Mouse (Mus musculus): ENCODE results near the gene 1110032A03Rik.

The 1110032A03Rik gene

DNA sequence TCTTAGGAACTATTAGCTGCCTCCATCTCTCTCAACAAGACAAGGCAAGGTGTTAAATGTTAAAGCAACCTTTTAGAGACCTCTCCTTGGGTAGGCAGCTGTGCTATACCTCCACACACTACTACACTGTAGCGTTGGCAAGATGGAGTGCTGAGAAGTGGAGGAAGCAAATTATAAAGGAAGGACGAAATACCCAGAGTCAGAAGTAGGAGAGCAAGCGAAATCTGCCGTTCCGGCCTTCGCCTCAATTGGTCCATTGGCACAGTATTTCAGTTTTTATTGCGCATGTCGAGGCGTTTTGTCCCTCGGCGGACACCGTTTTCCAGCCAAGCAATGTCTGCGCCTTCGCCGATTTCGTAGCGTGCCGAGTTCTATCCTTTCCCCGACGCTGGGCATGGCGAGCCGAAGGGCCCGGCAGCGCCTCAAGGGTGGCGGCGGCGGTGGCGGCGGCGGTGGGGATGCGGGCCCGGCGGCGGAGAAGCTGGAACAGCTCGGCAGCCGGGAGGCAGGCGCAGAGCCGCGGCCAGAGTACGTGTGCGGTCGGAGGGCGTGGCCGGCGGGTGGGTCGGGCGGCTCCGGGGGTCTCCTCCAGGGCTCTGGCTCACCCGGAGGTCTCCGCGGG lies at the start of gene 1110032A03Rik, which contains the start of gene Alg9:
Gene 1110032A03Rik, minus strand, starts transcription at position 530 of the 622 bp plus-strand sequence.
Gene Alg9, plus strand, starts transcription at position 29 of the 622 bp plus-strand sequence.
- DNase-seq (ENCODE audit: low spot score in 2 of 2), result peak; percentile 78 to 84

DNA sequence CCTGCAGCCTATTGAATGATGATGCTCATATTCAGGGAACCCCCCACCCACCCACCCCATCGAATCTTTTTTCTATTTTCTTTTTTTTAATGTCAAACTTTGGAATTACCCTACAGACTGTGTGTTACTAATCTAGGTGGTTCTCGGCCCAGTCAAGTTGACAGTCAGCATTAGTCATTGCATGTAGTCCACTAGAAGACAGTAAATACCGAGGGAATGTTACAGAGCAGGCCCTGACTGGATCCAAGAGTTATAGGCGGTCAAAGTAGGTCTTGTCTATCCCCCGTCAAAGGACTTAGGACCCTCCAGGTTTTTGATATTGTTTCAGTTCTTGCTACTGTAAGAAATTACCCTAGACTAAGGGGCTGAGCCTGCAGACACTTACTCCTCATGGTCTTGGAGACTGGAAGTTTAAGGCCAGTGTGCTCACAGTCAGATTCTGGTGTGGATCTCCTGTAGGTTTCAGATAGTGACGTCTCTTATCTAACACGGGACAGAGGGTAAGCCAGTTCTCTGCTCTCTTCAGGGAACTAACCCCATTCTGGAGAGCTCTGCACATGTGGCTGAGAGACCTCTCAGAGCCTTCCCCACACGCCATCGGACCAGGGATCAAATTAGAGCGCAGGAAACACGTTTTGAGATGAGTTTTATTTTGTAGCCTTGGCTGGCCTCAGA lies 48.6 kb upstream of the 1110032A03Rik start:
- DNase-seq (ENCODE audit: low spot score in 2 of 2), result no peak

DNA sequence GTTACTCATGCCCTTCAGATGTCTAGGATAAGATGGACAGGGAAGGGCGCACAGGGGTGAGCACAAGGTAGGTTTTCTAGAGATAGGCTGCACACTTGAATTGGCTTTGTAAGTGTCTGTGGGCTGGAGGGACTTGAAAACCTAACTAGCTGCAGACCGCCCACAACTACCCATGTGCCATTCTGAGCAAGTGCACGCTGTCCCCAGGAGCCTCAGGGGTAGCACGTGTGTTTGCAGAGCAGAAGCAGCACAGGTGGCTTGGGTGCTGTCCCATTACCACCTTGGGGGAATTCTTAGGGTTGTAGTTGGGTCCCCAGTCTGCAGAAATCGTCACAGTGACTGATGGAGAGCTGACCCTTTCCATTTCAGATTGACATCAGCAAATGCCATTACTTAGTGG lies 46.9 kb upstream of the 1110032A03Rik start:
- no peak for DNase-seq (ENCODE audit: low spot score in 2 of 2)

DNA sequence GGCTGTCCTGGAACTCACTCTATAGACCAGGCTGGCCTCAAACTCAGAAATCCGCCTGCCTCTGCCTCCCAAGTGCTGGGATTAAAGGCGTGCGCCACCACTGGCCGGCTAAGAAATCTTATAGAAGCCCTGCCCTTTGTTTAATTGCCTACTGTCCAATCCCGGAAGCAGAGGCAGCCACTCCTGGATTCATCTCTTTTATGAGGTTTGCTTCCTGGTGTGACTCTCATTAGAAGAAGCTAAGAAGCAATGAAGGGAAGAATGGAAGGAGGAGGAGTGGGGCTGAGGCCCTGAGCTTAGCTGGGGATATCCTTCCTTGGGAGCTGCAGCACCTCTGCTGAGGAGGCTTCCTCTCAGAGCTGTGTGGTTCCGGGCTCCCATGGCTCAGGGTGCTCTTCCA lies 46.3 kb upstream of the 1110032A03Rik start:
- DNase-seq (ENCODE audit: low spot score in 2 of 2), result no peak

DNA sequence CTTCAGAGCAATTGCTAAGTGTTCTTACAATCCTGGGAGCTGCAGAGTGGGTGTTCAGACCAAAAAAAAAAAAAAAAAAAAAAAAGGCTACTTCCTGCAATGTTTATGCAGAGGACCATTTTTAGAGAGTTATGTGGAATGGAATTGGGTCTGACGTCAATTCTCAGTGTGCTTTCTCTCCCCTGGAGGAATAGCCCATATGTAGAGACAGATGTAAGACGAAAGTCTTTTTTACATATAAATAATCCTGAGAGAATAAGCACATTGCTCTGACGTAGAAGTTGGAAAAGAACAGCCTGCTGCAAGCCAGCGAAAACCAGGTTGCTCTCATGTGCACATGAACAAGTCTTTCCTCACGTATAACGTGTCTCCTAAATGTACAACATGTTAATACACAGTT lies 44.4 kb upstream of the 1110032A03Rik start:
- no peak for DNase-seq (ENCODE audit: low spot score in 2 of 2)

DNA sequence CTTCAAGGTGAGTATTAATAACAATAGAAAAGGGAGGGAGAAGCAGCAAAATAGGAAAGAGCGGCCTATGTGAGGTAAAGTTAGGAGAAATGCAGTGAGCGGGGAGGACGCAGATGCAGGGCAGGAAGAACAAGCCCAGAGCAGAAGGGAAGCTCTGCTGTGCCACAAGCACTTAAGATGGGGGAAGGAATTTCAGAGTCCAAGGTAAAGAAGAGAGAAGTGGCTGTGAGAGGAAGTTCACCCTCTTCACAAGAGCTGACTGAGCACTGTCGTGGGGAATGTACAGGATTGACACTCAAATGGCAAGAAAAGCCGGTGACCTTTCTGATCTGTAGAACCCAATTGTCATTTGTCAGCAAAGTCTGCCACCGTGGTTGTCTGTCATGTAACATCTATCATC lies 42.7 kb upstream of the 1110032A03Rik start:
- DNase-seq (ENCODE audit: low spot score in 2 of 2), result no peak

DNA sequence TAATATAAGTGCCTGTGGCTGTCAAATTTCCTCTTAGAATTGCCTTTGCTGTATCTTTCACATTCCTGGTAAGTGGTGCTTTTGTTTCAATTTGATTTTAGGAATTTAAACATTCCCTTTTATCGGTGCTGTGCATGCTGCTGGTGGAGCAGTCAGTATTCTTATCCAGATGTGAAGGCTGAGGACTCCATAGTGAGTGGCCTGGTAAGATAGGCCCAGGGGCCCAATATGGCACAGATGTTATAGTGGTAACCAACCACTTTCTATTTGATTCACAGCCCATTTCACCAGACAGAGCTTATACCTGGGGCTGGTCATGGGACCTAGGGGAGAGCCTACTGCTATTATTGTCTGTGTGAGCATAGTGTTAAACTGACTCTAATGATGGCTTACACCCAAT lies 41.2 kb upstream of the 1110032A03Rik start:
- DNase-seq (ENCODE audit: low spot score in 2 of 2), result no peak

DNA sequence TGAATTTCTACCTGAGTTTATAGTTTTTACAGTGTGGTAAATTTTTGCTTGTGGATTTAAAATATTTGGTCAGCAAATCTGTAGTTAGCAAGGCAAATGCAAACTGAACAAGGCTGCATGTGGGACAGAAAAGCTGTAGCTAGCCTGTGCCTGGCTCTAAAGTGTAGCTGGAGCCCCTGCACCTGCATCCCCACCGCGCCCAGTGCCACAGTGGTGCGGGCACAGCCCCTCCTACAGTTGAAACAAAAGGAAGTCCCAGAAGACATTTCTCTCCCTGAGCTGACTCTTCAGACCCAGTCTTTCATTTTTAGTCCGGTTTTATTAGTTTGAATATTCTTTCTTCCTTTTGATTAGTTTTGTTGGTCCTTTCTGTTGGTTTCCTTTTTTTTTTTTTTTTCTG lies 40.3 kb upstream of the 1110032A03Rik start:
- no peak for DNase-seq (ENCODE audit: low spot score in 2 of 2)

DNA sequence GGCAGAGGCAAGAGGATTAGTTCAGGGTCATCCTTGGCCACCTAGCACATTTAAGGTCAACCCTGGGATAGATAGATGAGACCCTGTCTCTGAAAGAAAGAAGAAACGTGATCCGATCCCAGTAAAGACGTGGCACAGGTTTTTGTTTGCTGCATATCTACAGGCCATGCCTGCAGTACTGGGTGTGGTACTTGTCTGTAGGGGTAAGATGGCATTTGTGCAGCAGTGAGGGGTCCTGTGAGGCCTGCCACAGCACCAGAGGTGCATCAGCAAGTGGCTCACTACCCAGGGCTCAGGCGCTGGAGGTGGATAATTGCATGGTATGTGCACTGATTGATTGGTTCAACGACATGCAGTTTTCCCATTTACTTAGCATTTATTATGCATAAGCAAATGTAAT lies 38.5 kb upstream of the 1110032A03Rik start:
- DNase-seq (ENCODE audit: low spot score in 2 of 2), result no peak

DNA sequence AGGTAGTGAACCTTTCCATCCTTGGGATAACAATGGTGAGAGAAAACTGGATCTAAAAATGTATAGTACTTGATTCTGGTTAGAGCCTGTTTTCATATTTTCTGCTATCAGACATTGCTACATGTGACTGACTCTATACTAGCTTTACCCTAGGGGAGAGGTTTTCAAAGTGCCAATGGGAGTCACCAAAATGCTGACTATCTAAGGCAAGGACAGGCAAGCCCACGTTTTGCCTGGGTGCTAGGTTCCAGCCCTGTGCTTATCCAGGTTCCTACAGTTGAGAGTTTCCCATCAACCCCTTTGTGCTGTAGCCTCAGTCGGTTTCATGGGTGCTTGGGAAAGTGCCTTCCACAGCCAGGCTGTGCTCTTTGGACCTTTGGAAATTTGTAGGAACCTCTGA lies 36.4 kb upstream of the 1110032A03Rik start:
- DNase-seq (ENCODE audit: low spot score in 2 of 2), result no peak

DNA sequence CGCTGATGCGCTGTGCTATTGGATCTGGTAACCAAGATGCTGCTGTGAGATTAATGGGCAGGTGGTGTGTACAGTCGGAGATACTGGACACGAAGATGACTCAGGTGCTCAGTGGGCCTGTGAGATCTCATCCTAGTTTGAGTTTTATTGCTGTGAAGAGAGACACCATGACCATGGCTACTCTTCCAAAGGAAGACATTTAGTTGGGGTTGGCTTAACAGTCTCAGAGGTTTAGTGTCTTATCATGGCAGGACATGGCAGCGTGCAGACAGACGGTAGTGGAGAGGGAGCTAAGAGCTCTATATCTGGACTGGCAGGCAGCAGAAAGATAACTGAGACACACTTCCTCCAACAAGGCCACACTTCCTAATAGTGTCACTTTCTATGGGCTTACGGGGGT lies 35.9 kb upstream of the 1110032A03Rik start:
- no peak for DNase-seq (ENCODE audit: low spot score in 2 of 2)

DNA sequence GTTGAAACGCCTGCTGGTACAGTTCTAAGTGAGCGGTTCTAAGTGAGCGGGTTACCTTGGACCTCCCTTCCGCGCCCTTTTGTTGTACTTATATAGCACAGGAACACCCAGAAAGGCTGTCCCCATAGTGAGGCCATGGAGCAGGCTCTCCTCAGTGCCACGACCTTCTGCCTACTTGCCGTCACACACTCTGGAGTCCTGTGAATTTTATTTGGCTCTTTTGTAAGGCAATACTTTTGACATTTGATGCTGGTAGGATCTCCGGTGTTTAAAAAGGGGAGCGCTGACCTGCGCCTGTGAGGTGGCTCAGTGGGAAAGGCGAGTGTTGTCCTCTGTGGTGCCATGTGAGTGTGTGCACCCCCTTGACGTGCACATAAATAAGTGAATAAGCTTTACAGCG lies 33.8 kb upstream of the 1110032A03Rik start:
- no peak for DNase-seq (ENCODE audit: low spot score in 2 of 2)

DNA sequence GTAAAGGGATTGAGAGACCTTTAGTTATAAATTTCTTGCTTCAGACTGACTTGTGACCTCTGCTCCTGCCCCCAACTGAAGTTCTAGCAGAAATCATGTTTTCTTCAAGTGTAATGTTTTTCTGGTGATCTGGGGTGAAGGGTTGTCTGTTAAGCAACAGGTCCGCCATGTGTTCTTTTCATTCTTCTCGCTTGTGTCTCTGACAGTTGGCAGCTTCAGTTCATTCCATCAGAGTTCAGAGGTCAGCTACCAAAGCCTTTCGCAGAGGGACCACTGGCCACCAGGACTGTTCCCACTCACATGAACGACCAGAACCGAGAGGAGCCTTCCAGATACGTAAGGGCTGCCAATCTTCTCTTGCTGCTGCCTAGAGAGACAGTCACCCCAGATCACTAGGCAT lies 33.2 kb upstream of the 1110032A03Rik start:
- DNase-seq (ENCODE audit: low spot score in 2 of 2), result no peak

DNA sequence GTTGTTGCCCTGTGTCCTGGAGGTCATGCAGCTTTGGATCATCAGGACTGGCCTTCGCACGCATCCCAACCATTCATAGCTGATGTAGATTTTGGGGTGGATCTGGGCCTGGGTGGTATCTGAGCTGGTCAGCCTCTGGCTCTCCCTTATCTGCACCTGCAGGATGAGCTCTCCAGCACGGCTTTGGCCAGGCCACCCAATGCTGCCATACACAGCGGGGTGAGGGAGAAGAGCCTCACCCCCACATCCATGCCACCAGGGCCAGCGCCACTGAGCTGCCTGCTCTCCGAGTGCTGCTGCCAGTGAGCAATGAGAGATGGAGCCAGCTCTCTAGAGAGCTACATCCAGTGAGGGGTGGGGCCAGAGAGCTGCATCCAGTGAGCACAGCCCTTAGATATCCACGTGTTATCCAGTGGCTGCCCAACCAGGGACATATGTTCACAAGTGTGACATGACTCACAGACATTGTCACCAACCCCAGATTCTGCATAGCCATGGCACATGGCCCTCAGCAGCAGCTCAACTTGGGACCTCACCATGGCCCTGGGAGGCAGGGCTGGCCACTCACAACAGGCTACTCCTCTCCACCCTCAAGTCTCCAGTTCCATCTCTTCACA lies 27.8 kb upstream of the 1110032A03Rik start:
- no peak for DNase-seq (ENCODE audit: low spot score in 2 of 2)

DNA sequence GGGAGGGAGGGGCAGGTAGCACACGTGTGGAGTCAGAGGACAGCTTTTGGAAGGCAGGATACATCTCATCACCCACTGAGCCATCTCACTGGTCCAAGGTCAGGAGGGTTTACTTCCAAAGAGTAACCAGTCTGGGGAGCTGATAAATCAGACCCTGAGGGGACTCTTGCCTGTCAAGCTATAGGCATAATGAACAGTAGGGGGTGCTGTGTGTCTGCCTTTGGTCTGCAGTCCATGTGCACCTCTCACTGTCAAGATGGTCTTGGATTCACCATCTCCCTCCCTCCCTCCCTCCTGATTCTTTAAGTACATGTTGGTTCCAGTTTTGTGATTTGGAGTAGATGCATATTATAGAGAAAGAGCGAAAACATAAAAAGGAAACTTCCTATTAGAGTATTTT lies 25.7 kb upstream of the 1110032A03Rik start:
- no peak for DNase-seq (ENCODE audit: low spot score in 2 of 2)

DNA sequence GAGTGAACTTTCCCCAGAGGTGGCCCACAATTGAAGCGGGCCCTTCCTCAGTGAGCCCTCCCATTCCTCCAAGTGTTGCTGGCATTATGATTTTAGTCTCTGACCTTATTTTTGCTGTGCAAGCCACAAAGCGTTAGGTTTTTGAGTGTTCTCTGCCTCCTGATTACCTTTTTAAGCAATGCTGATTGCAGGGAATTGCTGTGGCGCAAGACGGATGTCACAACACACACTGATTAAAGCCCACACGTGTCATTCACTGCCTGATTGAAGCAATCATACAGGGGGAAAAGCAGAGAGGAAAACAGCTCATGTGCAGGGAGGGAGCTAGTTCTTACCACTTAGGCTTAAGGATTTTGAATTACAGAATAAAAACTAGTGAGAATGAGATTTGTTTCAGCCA lies 23.0 kb upstream of the 1110032A03Rik start:
- no peak for DNase-seq (ENCODE audit: low spot score in 2 of 2)

DNA sequence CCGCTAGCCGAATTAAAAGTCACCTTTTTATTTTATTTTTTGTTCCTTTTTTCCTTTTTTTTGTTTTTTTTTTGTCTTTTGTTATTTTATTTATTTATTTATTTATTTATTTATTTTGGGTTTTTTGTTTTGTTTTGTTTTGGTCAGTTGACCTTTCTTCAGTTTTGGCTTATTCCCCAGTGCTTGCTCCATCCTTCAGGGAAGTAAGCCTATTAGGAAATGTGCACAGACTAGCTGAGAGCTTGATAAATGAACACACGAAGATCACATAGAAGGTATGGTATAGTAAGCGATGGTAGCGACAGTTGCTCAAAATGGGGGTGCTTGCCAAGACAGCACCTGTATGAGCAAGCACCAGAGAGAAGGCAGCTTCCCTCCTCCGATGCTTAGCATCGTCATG lies 22.3 kb upstream of the 1110032A03Rik start:
- no peak for DNase-seq (ENCODE audit: low spot score in 2 of 2)

DNA sequence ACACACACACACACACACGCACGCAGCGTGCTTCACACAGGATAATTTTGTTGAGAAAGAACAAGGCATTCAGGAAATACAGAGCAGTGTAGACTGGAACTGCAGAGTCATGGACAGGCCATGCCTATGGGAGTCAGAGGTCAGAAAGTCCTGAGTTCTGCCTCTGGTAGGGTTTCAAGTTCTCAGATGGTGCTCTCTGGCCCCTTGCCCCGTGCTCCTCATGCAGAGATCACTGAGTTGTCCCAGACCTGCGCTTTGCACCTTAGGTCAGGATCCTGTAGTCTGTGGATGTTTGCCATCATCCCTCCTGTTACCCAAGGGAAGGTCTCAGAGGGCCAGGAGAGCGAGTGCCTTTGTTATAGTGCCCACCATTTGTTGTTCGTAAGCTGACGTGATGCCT lies 21.5 kb upstream of the 1110032A03Rik start:
- no peak for DNase-seq (ENCODE audit: low spot score in 2 of 2)

DNA sequence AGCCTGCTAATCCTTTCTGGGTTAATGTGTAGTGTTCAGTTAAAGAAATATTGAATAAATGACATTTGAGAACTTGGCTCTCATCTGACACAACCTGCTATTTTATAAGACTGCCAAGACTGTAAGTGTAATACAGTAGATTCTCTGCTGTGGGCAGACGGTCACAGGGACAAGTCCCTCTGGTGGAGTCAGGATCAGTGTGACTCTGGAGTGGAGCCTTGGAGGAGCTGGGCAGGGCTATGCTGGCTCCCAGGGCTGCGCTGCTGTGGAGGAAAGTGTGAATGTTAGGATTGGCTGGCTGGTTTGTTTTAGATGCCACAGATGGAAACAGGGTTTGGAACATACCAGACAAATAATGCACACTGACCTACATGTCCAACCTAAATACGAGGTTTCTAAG lies 19.9 kb upstream of the 1110032A03Rik start:
- DNase-seq (ENCODE audit: low spot score in 2 of 2), result no peak

DNA sequence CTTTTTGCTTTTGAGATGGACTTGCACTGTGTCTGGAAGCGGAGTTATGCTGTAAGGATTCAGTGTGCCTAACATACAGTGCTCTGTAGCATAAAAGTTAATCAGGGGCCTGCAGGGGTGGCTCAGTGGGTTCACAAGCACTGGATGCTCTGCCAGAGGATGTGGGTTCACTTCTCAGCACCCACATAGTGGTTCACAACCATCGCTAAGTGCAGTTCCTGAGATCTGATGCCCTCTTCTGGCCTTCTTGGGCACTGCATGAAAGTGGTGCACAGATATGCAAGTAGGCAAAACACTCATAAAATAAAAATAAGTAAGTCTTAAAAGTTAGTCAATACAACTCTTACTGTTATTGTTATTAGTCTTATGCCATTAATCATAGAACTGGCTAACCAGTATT lies 6.8 kb upstream of the 1110032A03Rik start:
- DNase-seq (ENCODE audit: low spot score in 2 of 2), result peak in 1 of 2 experiments; percentile 21

DNA sequence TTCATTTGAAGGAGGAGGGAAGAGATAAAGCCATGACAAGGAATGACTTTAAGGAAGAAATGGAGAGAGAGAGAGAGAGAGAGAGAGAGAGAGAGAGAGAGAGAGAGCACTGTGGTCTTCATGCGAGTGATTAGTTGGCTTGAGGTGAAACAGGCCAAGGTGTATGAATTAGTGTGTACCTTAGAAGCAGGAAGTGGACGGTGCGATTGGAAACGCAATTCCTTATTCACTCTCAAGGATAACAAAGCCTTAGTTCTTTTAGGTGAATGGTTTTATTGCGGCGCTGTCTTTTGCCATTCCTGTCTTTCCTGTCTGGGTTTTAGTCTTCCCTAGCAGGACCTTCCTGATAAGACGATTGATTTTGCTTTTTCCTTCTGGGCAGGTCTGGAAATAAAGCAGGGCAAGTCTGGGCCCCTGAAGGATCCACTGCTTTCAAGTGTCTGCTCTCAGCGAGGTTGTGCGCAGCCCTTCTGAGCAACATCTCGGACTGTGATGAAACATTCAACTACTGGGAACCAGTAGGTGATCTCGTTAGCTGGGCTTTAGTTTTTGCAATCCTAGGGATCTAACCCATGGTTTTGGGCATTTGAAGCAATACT lies 941 bp upstream of the 1110032A03Rik start:
- DNase-seq (ENCODE audit: low spot score in 2 of 2), result no peak

DNA sequence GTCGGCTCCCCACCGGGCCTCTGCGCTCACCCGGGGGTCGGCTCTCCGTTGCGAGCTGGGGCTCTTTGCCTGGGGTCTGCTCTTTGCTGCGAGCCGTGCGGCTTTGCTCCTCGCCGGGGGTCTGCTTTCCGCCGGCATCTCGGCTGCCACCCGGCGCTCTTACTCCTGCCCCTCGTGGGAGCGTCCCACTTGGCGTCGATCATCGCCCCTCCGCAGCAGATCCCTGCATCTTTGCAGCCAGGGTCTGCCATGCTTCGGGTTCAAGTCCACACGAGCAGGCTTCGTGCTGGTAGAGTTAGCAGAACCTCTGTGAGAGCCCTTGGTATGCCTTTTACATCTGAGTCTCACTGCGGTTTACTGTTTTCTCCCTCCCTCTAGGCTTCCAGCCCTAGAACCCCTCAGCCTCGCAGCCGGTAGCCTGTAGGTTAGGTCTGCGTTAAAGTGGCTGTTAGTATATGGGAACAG lies 374 bp upstream of the 1110032A03Rik start:
- no peak for DNase-seq (ENCODE audit: low spot score in 2 of 2)

DNA sequence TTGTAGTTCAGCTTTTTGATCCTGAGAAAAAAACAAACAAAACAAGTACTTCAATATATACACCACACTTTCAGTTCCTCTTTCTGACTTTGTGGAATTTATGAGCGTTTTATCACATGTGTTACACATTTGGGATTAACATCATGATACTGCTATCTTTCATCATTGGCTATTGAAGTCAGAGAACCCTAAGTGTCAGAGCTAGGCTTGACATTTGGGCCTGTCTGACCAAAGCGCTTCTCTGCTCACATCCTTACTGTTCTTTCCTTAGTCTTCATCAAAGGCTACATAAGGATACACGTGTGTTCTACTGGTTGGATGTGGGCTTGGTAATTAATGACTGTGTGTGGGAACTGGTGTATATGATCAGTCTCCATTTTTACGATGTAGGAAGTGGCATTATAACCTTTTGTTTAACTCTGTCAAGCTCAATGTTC lies 1.3 kb downstream of the 1110032A03Rik start:
- no peak for DNase-seq (ENCODE audit: low spot score in 2 of 2)

All from frontal cortex, postnatal 14 days (tissue).